Mouse (Mus musculus) embryonic facial prominence, embryonic 11.5 days (tissue): Measurements from ENCODE around the gene Tmem220. TPM values are rescaled to one million over a fixed set of nuclear protein-coding genes. Genes with fewer than 3 reads are reported as not detected.
"Not testable (repeated sequence)": the region's sequence is repeated elsewhere in the genome, so short reads cannot be mapped to it uniquely, and the experiment has no call there.

ENCODE experiments used
- ATAC-seq: fragments of 200-750 bp; cut with Nextera tagmentation; replicated peaks from 2 replicates; pipeline ENCODE4 v1.8.0; 2017; ENCODE audit warnings: low read depth; ENCODE audit not compliant: insufficient number of reproducible peaks, low FRiP score, low TSS enrichment
- DNase-seq: peaks from one replicate; pipeline ENCODE4 v3.0.0-alpha.2; 2015; ENCODE audit warnings: low spot score
- H3K27ac ChIP-seq: fragments of 300-500 bp; sonication (generic); replicated peaks from 2 replicates; pipeline ENCODE4 v1.5.1; 2014; ENCODE audit warnings: mild to moderate bottlenecking, low read depth, low read length, control low read depth
- H3K27me3 ChIP-seq: fragments of 300-500 bp; sonication (generic); 2 replicates; pipeline ENCODE4 v1.6.1; 2014; ENCODE audit warnings: mild to moderate bottlenecking, low read length, moderate library complexity, mixed read lengths; ENCODE audit not compliant: control insufficient read depth, insufficient read depth
- H3K36me3 ChIP-seq: fragments of 300-500 bp; sonication (generic); replicated peaks from 2 replicates; pipeline ENCODE4 v1.6.1; 2014; ENCODE audit warnings: low read depth, mild to moderate bottlenecking, low read length, moderate library complexity, mixed read lengths; ENCODE audit not compliant: control insufficient read depth, insufficient read depth
- H3K4me1 ChIP-seq: fragments of 300-500 bp; sonication (generic); 2 replicates; pipeline ENCODE4 v1.6.1; 2014; ENCODE audit warnings: low read length, mixed read lengths; ENCODE audit not compliant: control insufficient read depth, insufficient read depth
- H3K4me2 ChIP-seq: fragments of 300-500 bp; sonication (generic); 2 replicates; pipeline ENCODE4 v1.6.1; 2014; ENCODE audit warnings: low read depth, mild to moderate bottlenecking, control low read depth, low read length, moderate library complexity
- H3K4me3 ChIP-seq: fragments of 300-500 bp; sonication (generic); 2 replicates; pipeline ENCODE4 v1.5.1; 2014; ENCODE audit warnings: low read depth, low read length, control low read depth
- H3K9ac ChIP-seq: fragments of 300-500 bp; sonication (generic); replicated peaks from 2 replicates; pipeline ENCODE4 v1.6.1; 2014; ENCODE audit warnings: mild to moderate bottlenecking, control low read depth, low read length
- H3K9me3 ChIP-seq: fragments of 300-500 bp; sonication (generic); replicated peaks from 2 replicates; pipeline ENCODE4 v1.6.1; 2016; ENCODE audit warnings: mild to moderate bottlenecking, low read length, inconsistent platforms, mixed read lengths; ENCODE audit not compliant: control insufficient read depth
- WGBS: fragments of 180-500 bp; shearing (Covaris S2); extraction: QIAGEN DNeasy Blood & Tissue Kit; methylation state at CpG from one replicate; pipeline ENCODE4 v1.1.7; 2014; 5-methylcytosine and 5-hydroxymethylcytosine counted together
- polyA plus RNA-seq: library from polyadenylated mRNA; unstranded; fragments of >200 nt; fragmentation: Nextera tagmentation; extraction: Ambion mirVana; gene quantifications from 2 replicates; pipeline ENCODE4 v1.2.1, GENCODE M21; 2014

The Tmem220 gene
- polyA plus RNA-seq, 1 experiment from 2014 or later, result 0.98 TPM

DNA sequence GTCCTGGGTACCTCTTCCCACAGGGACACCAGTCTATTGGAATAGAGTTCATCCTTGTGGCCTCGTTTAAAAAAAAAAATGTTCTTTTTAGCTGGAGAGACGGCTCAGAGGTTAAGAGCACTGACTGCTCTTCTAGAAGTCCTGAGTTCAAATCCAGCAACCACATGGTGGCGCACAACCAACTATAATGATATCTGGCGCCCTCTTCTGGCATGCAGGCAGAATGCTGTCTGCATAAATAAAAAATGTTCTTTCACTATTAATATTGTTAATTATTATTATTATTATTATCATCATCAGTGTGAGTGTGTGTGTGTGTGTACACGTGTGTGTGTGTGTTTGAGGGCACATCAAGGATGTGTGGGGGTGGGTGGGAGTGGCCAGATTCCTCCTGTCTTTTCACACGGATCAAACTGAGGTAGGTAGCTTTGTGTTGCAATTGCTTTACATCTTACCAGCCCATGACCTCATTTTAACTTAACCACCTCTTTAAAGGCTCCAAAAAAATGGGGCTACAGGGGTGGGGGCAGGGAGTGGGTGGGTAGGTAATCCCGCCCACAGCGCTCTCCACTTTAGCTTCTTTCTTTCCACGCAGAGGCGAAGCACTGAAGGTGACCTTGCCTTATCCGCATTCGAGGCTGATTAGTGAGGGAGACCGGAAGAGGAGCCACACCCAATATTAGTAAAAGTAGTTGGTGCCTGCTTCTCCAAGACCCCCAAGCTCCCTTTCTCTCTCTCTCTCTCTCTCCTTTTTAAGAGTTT, 2.4 kb upstream of the Tmem220 start:
- Histone ChIP-seq H3K36me3 (no peaks in the 10 kb centered on the region), H3K9me3 (no peaks in the 10 kb centered on the region), H3K9ac (no peak overlapping the region), H3K27ac (no peak overlapping the region), H3K27me3 (no peaks in the 10 kb centered on the region), H3K4me1 (no peaks in the 10 kb centered on the region), H3K4me3 (no peak overlapping the region), H3K4me2 (no peak overlapping the region)
- whole genome bisulfite sequencing, result 85% methylated on average over 13 of the region's 13 CpGs
- ATAC-seq (no peak), DNase-seq (no peak)

DNA sequence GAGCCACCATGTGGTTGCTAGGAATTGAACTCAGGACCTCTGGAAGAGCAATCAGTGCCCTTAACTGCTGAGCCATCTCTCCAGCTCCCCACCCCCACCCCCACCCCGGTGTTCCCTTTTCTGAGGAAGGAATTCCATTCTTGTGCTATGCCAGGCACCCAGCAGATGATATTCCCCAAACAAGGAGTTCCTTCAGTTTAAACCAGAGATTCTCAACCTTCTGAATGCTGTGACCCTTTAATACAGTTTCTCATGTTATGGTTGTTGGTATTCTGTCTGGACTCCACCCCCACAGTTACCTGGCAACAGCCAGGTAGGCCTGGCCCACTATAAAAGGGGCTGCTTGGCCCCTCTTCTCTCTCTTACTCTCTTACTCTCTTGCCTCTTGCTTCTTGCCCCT, 1.8 kb upstream of the Tmem220 start:
- H3K27ac ChIP-seq, H3K9ac ChIP-seq, DNase-seq, H3K4me2 ChIP-seq, H3K4me3 ChIP-seq, ATAC-seq, H3K4me1 ChIP-seq, H3K27me3 ChIP-seq, H3K36me3 ChIP-seq, H3K9me3 ChIP-seq: not testable (repeated sequence)
- 50% methylated on average over 1 of the region's 1 CpGs for WGBS

DNA sequence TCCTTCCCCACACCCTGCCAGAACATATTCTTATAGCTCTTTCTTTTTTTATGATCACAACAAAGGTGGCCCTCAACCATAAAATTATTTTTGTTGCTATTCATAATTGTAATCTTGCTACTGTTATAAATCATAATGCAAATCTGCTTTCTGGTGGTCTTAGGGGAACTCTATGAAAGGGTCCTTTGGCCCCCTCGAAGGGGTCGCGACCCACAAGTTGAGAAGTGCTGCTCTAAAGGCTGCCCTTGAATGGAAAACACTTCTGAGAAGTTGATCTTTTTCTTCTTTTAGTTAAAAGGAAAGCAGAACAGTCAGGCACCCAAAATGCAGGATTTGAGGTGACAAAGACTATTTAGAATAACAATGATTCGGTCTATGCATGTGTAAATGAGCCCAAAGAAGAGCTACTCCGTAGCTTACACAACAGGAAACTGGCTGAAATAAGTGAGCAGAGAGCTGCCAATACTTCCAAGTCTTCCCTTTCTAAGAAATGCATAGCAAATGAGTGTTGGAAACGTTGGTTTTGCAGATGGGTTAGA, 1.1 kb upstream of the Tmem220 start:
- Histone ChIP-seq H3K4me2 (no peak overlapping the region), H3K36me3 (no peaks in the 10 kb centered on the region), H3K9me3 (no peaks in the 10 kb centered on the region), H3K4me1 (no peaks in the 10 kb centered on the region), H3K27ac (no peak overlapping the region), H3K9ac (no peak overlapping the region), H3K4me3 (no peak overlapping the region), H3K27me3 (no peaks in the 10 kb centered on the region)
- WGBS, result 28% methylated on average over 6 of the region's 6 CpGs
- ATAC-seq (no peak), DNase-seq (no peak)

DNA sequence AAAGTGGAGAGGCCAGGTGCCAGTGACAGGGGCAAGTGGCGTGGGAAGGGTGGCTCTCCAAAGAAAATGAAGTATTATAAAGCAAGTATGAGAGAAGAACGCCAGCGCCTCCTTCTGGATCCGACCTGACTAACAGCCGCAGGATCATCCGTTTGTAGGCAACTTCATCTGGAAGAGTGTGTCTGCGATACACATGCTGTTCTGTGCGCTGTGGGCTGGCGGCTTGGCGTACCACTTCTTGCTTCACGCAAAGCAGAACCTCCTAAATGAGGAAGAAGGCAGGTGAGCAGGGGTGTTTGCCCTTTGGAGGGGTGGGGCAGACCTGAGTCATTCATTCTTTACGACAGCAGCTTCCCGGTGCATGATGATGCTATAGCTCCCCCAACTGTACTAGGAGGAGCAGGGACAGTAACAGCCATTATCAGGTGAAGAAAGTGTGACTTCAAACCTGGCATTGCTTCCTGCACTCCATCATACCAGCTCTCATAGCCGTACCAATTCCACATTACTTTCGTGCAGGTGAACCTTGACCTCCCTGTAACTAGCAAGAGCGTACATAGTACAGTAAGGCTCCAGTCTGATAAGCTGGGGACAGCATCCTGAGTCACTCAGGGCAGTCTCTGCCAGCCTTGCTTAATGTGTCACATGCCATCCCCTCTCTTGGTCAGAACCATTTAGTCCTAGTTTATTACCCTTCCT, 6.1 kb downstream of the Tmem220 start:
- Histone ChIP-seq H3K27ac (no peak overlapping the region), H3K4me2 (no peak overlapping the region), H3K4me1 (no peaks in the 10 kb centered on the region), H3K4me3 (no peak overlapping the region), H3K27me3 (no peaks in the 10 kb centered on the region), H3K36me3 (no peaks in the 10 kb centered on the region), H3K9me3 (no peaks in the 10 kb centered on the region), H3K9ac (no peak overlapping the region)
- no peak for ATAC-seq
- no peak for DNase-seq
- 55% methylated on average over 16 of the region's 16 CpGs for WGBS

DNA sequence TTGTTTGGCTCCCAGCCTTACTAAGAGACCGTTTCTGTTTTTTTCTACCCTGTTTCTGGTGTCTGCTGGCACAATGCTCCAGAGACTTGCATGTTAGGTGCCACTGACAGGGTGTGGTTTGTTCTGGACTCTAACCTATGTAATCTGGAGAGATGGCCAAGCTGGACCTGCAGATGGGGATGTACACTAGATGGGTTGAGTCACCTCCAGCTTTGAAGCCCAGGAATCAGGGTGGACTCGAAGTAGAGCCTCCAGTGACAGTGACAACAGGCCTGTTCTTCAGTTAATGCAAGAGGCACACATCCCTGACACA, 6.6 kb downstream of the Tmem220 start:
- Histone ChIP-seq H3K27me3 (no peaks in the 10 kb centered on the region), H3K36me3 (no peaks in the 10 kb centered on the region), H3K4me2 (no peak overlapping the region), H3K4me3 (no peak overlapping the region), H3K9me3 (no peaks in the 10 kb centered on the region), H3K9ac (no peak overlapping the region), H3K4me1 (no peaks in the 10 kb centered on the region), H3K27ac (no peak overlapping the region)
- ATAC-seq (no peak), DNase-seq (no peak)
- WGBS, result 70% methylated on average over 2 of the region's 2 CpGs

DNA sequence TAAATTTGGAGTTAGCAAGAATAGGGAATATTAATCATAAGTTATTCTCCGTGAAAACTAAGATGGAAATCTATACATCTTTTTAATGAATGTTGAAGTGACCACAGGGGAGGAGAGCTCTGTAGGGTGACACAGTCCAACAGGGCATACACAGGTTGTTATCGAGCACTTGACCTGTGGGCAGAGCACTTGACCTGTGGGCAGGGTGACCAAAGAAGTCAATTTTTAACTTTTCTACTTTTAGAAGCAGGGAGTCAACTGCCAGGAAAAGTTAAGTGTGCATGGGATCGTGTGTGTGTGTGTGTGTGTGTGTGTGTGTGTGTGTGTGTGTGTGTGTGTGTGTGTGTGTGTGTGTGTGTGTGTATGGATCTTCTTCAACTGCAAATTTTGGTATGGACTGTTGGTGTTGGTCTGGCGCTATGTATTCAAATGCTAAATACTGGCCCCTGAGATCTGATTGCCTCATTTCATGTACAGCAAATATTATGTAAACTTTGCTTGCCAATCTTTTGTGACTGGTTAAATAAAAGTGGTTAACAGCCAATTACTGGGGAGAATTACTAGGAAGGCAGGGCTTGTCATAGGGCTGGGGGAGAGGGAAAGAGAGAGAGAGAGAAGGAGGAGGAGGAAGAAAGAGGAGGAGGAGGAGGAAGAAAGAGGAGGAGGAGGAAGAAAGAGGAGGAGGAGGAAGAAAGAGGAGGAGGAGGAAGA, 10.0 kb downstream of the Tmem220 start:
- Histone ChIP-seq H3K36me3 (peaks cover 5% of the 10 kb centered on the region; the same call in 1 of the 2 replicates), H3K27me3 (no peaks in the 10 kb centered on the region), H3K4me2 (no peak overlapping the region), H3K27ac (no peak overlapping the region), H3K4me3 (no peak overlapping the region), H3K4me1 (no peaks in the 10 kb centered on the region), H3K9me3 (no peaks in the 10 kb centered on the region), H3K9ac (no peak overlapping the region)
- ATAC-seq (no peak), DNase-seq (no peak)
- WGBS, result 77% methylated on average over 4 of the region's 4 CpGs

DNA sequence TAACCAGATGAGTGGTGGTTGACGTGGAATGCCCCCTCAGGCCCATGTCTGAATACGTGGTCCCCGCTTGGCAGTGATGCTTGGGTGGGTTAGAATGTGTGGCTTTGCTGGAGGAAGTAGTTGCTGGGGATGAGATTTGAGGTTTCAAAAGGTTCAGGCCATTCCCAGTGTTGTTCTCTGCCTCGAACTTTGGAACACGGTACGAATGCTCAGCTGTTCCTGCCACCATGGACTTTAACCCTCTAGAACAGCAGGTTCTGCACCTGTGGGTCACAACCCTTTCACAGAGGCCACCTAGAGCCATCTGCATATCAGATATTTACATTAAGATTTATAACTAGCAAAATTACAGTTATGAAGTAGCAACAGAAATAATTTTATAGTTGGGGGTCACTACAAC, 11.3 kb downstream of the Tmem220 start:
- Histone ChIP-seq H3K36me3 (peaks cover 8% of the 10 kb centered on the region), H3K9me3 (no peaks in the 10 kb centered on the region), H3K4me2 (no peak overlapping the region), H3K27me3 (no peaks in the 10 kb centered on the region), H3K27ac (no peak overlapping the region), H3K4me1 (no peaks in the 10 kb centered on the region), H3K4me3 (no peak overlapping the region), H3K9ac (no peak overlapping the region)
- ATAC-seq, result no peak
- no peak for DNase-seq
- 76% methylated on average over 6 of the region's 6 CpGs for WGBS

DNA sequence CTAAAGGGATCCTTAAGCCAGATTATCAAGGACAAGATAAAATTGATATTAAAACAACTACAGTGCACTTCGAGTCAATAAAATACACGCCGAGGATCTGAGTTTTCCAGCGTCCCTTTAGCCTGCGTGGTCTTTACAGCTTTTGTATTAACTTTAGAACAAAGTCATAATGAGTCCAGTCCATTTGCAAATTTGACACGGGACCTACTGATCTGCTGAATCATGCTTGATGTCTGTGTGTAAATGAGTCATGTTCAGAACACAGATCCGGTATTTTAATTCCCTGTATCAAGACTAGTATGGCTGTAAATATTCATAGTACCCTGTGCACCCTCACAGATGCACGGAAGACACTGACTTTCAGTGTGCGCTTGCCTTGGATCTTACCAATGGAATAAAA, 11.9 kb downstream of the Tmem220 start:
- Histone ChIP-seq H3K27me3 (no peaks in the 10 kb centered on the region), H3K4me3 (no peak overlapping the region), H3K4me2 (no peak overlapping the region), H3K4me1 (no peaks in the 10 kb centered on the region), H3K36me3 (peaks cover 8% of the 10 kb centered on the region), H3K9ac (no peak overlapping the region), H3K9me3 (no peaks in the 10 kb centered on the region), H3K27ac (no peak overlapping the region)
- 96% methylated on average over 9 of the region's 9 CpGs for WGBS
- DNase-seq (no peak), ATAC-seq (no peak)
